Mouse (Mus musculus): ENCODE data around the gene Zfp981. TPM values are rescaled to one million over a fixed set of nuclear protein-coding genes. Genes with fewer than 3 reads are reported as not detected.
"Not testable (repeated sequence)": the region's sequence is repeated elsewhere in the genome, so short reads cannot be mapped to it uniquely, and the experiment has no call there.

Gene Zfp981
- total RNA-seq (2021) = under 1 TPM; 0.13 to 0.27 TPM
- long read RNA-seq, experiment 1 = 0 reads
- long read RNA-seq, experiment 2 = 0 reads

GRCm38 (mm10) chr4:146501727-146502126 lies at the start of gene Zfp981:
Zfp981 (plus strand) TSS chr4:146502027.
- DNase-seq = not testable (repeated sequence)

- DNase-seq = not testable (repeated sequence)
Measured at GRCm38 (mm10) chr4:146452576-146452975, 49.3 kb upstream of the Zfp981 start.

DNA sequence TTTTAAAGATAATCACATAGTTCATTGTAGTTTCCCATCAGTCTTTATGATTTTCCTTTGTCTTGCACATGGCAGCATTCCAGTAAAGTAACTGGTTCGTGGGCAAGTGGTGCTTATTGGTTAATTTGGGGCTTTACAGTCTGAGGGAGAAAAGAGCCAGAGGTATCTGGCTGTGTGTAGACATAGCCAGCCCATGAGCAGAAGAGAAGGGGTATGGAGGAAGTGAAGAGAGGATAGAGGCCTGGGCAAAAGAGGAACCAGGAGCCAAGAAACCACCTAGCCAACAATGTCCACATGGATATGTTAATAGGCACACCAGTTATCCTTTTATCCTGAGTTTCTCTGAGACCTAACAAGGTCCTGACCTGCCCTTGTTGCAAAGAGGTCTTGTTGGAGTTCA lies 47.7 kb upstream of the Zfp981 start:
- DNase-seq = not testable (repeated sequence)

- DNase-seq = no peak
Measured at GRCm38 (mm10) chr4:146454896-146455295, 46.9 kb upstream of the Zfp981 start.

GRCm38 (mm10) chr4:146455321-146455721 lies 46.5 kb upstream of the Zfp981 start:
- no peak for DNase-seq

- no peak for DNase-seq
Measured at GRCm38 (mm10) chr4:146456061-146456726, 45.6 kb upstream of the Zfp981 start.

DNA sequence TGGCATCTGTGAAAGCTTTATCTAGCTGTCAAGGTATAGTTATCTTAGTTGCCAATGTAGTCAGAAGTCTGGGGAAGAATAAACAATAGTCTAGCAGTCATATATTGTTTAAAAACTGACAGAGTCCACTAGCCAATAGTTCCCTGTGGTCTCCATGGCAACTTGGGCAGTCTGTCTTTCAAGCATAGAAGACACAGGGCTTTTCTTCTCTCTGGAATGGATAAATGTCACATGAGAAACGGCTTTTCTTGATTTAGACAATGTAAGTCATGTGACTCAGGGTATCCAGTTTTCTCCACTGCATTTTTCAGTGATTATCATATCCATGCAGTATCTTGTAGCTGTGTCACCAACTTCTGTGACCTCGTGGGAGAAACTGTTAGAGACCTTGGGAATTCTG lies 44.7 kb upstream of the Zfp981 start:
- no peak for DNase-seq

DNA sequence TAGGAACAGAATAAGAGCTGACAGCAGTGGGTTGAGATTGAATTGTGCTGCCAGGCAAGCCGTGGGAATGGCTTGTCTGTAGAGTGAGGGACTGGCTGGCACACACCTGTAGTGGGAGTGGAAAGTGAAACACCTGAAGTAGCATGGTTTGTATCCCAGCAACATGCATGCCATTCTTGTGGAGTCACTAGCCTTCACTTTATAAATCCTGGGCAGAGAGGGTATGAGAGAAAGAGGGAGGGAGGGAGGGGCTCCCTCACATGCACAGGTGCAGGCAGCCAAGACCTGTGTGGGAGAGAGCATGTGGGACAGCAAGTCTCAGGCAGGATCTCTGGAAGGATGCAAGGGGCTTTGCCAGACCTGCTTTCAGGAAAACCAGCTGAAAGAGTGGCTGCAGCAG lies 44.1 kb upstream of the Zfp981 start:
- DNase-seq = no peak

GRCm38 (mm10) chr4:146459822-146460221 lies 42.0 kb upstream of the Zfp981 start:
- DNase-seq = not testable (repeated sequence)

DNA sequence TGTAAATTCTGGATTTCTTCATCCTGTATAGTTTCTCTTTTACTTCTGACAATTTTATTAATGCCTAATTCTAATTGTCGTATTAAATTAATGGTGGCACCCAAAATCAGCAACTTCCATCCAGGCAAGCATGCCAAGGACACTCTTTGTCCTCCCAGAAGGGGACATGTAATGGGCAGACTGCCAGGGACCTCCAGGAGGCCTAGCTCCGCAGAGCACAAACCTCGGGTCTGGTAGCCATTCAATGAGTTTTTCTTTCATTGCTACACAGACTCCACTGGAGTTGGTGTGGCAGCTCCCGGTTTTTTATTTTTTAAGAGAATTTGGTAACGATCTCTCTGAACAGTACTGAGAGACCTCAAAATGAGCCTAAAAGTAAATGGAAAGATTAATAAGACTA lies 41.1 kb upstream of the Zfp981 start:
- not testable (repeated sequence) for DNase-seq

- DNase-seq = not testable (repeated sequence)
Measured at GRCm38 (mm10) chr4:146463649-146464351, 38.0 kb upstream of the Zfp981 start.

GRCm38 (mm10) chr4:146469984-146470383 lies 31.8 kb upstream of the Zfp981 start:
- not testable (repeated sequence) for DNase-seq

GRCm38 (mm10) chr4:146474181-146474580 lies 27.6 kb upstream of the Zfp981 start:
- not testable (repeated sequence) for DNase-seq

- DNase-seq = not testable (repeated sequence)
Measured at GRCm38 (mm10) chr4:146474716-146475676, 26.8 kb upstream of the Zfp981 start.

GRCm38 (mm10) chr4:146476260-146476659 lies 25.6 kb upstream of the Zfp981 start:
- not testable (repeated sequence) for DNase-seq

- DNase-seq = not testable (repeated sequence)
Measured at GRCm38 (mm10) chr4:146476959-146477358, 24.9 kb upstream of the Zfp981 start.

DNA sequence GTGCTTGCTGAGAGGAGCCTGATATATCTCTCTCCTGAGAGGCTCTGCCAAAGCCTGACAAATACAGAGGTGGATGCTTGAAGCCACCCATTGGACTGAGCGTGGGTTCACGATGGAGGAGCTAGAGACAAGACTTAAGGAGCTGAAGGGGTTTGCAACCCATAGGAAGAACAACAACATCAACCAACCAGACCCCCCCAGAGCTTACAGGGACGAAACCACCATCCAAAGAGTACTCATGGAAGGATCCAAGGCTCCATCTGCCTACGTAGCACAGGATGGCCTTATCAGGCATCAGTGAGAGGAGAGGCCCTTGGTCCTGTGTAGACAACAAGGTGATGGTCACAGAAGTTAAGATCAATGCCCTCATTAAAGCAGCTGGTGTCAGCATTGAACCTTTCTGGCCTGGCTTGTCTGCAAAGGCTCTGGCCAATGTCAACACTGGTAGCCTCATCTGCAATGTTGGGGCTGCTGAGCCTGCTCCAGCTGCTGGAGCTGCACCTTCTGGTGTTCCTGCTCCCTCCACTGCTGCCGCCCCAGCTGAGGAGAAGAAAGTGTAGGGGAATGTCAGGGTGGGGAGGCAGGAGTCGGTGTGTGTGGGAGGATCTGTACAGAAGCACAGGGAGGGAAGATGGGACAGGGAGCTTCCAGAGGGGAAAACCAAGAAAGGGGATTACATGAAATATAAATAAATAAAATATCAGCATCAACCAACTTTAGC lies 21.3 kb upstream of the Zfp981 start:
- DNase-seq = not testable (repeated sequence)

DNA sequence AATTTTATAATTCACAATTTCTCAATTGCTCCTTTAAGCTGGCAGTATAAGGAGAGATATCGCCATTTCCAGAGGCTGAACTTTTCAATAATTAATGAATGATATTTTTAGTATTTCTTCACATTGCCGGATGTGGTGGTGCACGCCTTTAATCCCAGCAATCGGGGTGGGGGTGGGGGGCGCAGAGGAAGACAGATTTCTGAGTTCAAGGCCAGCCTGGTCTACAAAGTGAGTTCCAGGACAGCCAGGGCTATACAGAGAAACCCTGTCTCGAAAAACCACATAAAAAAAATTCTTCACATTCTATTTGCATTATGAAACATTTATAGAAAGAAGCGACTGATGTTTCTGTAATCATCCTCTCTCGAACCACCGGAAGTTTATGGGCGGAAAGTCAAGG lies 19.3 kb upstream of the Zfp981 start:
- DNase-seq = not testable (repeated sequence)

GRCm38 (mm10) chr4:146483571-146484280 lies 18.1 kb upstream of the Zfp981 start:
- not testable (repeated sequence) for DNase-seq

- not testable (repeated sequence) for DNase-seq
Measured at GRCm38 (mm10) chr4:146484676-146485075, 17.2 kb upstream of the Zfp981 start.

Data from gastrocnemius, postnatal 25 days (tissue).